Mouse (Mus musculus): ENCODE data around the gene Olfr1019.

The Olfr1019 gene

DNA sequence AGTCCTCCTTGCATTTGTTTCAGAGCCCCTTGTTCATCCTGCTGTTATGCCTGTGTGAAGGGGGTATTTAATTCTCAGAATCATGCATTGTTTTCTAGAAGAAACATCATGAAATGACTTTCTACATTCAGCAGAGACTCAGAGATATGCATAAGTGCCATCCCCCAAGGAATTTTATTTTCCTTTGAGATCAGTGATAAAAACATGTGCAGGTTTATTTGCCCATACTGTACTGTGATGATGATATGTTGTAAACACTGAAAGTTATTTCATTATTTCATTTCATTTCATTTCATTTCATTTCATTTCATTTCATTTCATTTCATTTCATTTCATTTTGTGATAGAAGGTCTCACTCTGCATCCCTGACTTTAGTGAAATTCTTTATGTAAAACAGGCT, at the start of gene Olfr1019:
Olfr1019 (minus strand) TSS at position 101 of the 400 bp plus-strand sequence.
- no peak for DNase-seq (ENCODE audit: low read depth, low spot score)

DNA sequence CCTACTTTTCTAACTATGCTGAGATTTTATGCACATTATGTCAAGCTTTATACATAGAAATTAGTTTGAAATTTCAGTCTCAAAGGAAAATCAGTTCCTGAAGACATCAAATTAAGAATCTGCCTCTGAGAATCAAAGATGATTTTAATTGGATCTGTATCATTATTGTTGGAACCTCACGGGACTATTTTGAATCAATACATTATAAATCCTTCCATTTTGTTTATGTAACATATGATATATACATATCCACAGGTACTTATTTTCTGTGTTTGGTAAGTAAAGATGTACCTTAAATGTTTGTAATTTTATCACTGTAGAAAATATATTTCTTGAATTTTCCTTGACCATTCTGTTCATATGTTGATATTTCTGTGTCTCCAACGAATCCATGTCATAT, 40.1 kb upstream of the Olfr1019 start, which contains the start of gene Olfr1023:
Olfr1023 (plus strand) TSS at position 301 of the 400 bp plus-strand sequence.
- no peak for DNase-seq (ENCODE audit: low read depth, low spot score)

DNA sequence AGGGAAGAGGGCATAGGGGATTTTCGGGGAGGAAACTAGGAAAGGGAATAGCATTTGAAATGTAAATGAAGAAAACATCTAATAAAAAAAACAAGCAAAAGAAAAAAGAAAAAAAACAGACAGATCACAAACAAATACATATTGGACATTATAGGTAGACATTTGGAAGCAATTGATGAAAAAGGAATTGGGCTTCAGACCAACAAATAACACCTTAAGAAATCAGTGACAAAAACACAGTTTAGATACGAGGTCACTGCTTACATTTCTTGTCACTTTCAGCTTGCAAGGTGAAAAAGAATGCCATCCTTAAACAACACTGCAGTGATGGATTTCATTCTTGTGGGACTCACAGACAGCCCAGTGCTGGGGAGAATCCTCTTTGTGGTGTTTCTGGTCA, 23.0 kb upstream of the Olfr1019 start, which contains the start of gene Olfr1022:
Olfr1022 (plus strand) TSS at position 301 of the 400 bp plus-strand sequence.
- DNase-seq (ENCODE audit: low read depth, low spot score) = no peak

DNA sequence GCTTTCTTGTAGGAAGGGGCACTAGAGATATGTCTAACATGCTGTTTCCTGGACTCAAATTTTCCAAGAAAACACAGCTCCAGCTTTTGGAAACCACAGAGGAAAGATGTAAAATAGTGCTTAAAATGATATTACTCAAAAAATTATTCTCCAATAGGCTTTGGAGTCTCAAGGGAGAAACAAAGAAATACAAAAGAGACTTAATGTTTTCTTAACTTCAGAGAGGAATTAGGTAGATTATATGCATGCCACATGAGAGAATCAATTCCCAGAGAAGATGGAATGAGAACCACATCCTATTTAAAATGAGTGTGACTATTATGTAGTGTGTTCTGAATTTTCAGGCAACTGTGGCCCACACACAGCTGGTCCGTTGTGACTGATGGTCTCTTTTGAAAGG, 1.4 kb upstream of the Olfr1019 start, which contains the start of gene Olfr1020:
Olfr1020 (plus strand) TSS at position 301 of the 400 bp plus-strand sequence.
- peak; percentile 1 for DNase-seq (ENCODE audit: low read depth, low spot score)

DNA sequence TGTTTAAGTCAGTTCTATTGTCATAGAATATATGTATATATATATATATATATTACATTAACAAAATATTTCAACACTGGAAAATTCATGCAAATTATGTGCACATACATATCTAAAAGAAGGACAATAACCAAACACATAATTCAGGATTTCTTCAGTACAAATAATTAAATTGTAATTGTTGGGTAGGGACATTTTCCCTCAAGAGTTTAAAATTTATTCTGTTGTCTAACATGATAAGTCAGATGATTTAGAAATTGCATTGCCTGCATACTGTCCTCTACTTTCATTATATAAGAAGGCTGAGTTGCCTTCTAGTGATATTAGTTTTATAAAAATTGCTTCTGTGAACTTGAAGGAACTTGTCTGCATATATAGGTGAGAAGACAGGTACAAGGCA, 27.1 kb downstream of the Olfr1019 start, which contains the start of gene Olfr1018:
Olfr1018 (plus strand) TSS at position 301 of the 400 bp plus-strand sequence.
- no peak for DNase-seq (ENCODE audit: low read depth, low spot score)

DNA sequence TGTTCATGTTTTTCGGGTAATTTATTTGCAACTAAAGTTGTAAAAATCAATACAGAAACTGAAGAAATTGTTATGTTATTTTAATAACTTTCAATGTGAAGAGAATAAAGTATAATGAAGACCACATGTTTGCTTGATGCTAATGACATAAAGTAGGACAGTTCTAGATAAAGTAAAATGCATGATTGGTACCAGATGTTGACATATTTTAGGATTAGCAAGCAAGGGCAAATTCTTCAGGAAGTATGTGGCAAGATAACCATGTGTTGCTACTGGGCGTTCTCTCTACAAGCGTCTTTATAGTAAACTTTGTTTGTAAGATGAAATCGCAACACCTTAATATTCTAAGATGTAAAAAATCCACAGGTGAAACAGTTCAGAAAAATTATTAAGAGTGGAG, 40.8 kb downstream of the Olfr1019 start:
- no peak for DNase-seq (ENCODE audit: low read depth, low spot score)

DNA sequence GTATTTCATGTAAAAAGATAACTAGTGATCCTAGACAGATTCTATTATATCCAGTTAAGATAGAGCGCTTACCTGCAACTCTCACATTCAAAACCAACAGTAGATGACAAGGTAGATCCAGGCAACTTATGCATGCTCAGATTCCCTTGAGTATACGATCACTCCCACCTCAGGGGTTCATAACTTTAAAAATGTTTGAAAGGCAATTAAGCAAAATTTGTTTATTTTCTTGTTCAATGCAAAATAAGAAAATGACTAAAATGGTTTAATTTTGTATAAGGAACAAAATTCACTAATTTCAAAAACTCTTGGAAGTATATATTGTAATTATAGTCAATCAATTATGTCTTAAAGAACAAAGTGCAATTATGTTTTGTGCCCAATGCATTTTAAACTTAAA, 42.8 kb downstream of the Olfr1019 start, which contains the start of gene Olfr1016:
Olfr1016 (minus strand) TSS at position 101 of the 400 bp plus-strand sequence.
- no peak for DNase-seq (ENCODE audit: low read depth, low spot score)

DNA sequence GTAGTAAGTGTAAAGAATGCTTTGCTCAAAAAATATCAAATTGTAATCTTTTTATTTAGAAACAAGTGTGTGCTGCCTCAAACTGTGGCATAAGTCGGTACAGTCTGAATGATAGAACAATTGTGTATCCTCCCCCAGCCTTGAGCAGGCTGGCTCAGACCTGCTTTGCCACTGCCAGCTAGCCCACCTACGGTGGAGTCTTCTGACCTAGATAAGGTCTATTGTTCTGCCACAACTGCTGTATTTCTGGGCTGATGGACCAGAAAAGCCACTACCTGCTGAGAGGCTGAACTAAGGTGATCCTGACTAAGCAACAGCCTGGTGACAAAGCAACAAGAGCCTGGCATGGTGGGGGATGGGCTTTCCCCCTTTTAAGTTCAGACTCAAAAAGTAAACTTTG, 53.0 kb downstream of the Olfr1019 start:
- DNase-seq (ENCODE audit: low read depth, low spot score) = peak; percentile 9
